Mouse (Mus musculus): ENCODE measurements around the gene Stpg1.

The Stpg1 gene

GRCm38 (mm10) chr4:135514925-135515324 lies 20.3 kb downstream of the Stpg1 start:
- DNase-seq, result no peak

- peak; percentile 69 to 75 for DNase-seq
These were observed 22.0 kb downstream of the Stpg1 start for GRCm38 (mm10) chr4:135516351-135517316.

- DNase-seq, result no peak
These were observed 23.5 kb downstream of the Stpg1 start for GRCm38 (mm10) chr4:135518135-135518534.

- DNase-seq, result no peak
These were observed 25.8 kb downstream of the Stpg1 start for GRCm38 (mm10) chr4:135520421-135520820.

- peak; percentile 32 to 49 for DNase-seq
These were observed 29.3 kb downstream of the Stpg1 start for GRCm38 (mm10) chr4:135523939-135524338.

GRCm38 (mm10) chr4:135525057-135525456 lies 30.5 kb downstream of the Stpg1 start:
- no peak for DNase-seq

- DNase-seq, result no peak
These were observed 31.6 kb downstream of the Stpg1 start for GRCm38 (mm10) chr4:135526039-135526710.

GRCm38 (mm10) chr4:135530270-135530669 lies 35.7 kb downstream of the Stpg1 start:
- no peak for DNase-seq

- no peak for DNase-seq
These were observed 36.6 kb downstream of the Stpg1 start for GRCm38 (mm10) chr4:135531236-135531635.

GRCm38 (mm10) chr4:135531771-135532613 lies 37.4 kb downstream of the Stpg1 start:
- no peak for DNase-seq

- DNase-seq, result no peak
These were observed 38.4 kb downstream of the Stpg1 start for GRCm38 (mm10) chr4:135533001-135533400.

- DNase-seq, result no peak
These were observed 40.4 kb downstream of the Stpg1 start for GRCm38 (mm10) chr4:135535021-135535420.

GRCm38 (mm10) chr4:135539056-135539455 lies 44.5 kb downstream of the Stpg1 start:
- DNase-seq, result no peak

GRCm38 (mm10) chr4:135540057-135540456 lies 45.5 kb downstream of the Stpg1 start:
- peak; percentile 34 to 52 for DNase-seq

GRCm38 (mm10) chr4:135544284-135544683 lies 49.7 kb downstream of the Stpg1 start:
- DNase-seq, result peak; percentile 31 to 42

- DNase-seq, result no peak
These were observed 50.5 kb downstream of the Stpg1 start for GRCm38 (mm10) chr4:135545080-135545511.

GRCm38 (mm10) chr4:135546008-135546407 lies 51.4 kb downstream of the Stpg1 start:
- no peak for DNase-seq

GRCm38 (mm10) chr4:135546793-135547192 lies 52.2 kb downstream of the Stpg1 start:
- DNase-seq, result peak in 1 of 2 experiments; percentile 29

- peak in 1 of 2 experiments; percentile 27 for DNase-seq
These were observed 53.0 kb downstream of the Stpg1 start for GRCm38 (mm10) chr4:135547551-135547950.

- DNase-seq, result no peak
These were observed 53.5 kb downstream of the Stpg1 start for GRCm38 (mm10) chr4:135548108-135548507.

- no peak for DNase-seq
These were observed 54.0 kb downstream of the Stpg1 start for GRCm38 (mm10) chr4:135548521-135549077.

- peak in 1 of 2 experiments; percentile 43 for DNase-seq
These were observed 54.7 kb downstream of the Stpg1 start for GRCm38 (mm10) chr4:135549323-135549722.

All from cerebellum, postnatal 10 days (tissue).